Mouse (Mus musculus): ENCODE results near the gene Taf3. TPM values are rescaled to one million over a fixed set of nuclear protein-coding genes. Genes with fewer than 3 reads are reported as not detected.
A peak's percentile ranks its signal among the peaks of the same experiment; 100 is the strongest.

Gene Taf3
- polyA plus RNA-seq, 1 experiment from 2014 or later = 18.0 TPM

DNA sequence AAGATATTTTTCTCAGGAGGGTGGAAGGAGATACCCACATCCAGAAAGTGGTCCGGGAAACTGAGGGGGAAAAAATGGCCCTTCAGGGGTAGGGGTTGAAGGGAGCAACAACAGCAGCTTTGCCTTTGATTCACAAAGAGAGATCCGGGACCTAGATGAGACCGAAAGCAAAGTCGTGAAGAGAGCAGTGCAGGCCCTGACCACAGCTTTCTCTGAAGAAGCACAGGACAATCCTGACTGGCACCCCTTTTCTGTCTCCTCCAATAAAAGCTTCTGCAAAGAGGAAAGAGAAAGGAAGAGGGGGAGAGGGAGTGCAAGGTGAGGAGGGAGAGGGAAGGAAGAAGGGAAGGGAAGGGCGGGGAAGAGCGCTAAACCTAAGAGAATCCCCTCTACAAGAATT, 176.6 kb downstream of the Taf3 start:
- no peaks in the 10 kb centered on the region for H3K9me3 ChIP-seq
- peak overlapping the region; percentile 59 for H3K9ac ChIP-seq (replicated peaks)
- peak overlapping the region; percentile 68 for H3K4me2 ChIP-seq (replicated peaks)
- peaks cover 18% of the 10 kb centered on the region for H3K4me1 ChIP-seq (replicated peaks)
- peak overlapping the region; percentile 48 for H3K4me3 ChIP-seq (replicated peaks)
- ATAC-seq = no peak
- 15% methylated on average over 6 of the region's 6 CpGs for WGBS
- no peaks in the 10 kb centered on the region; the same call in 1 of the 2 replicates for H3K36me3 ChIP-seq
- H3K27me3 ChIP-seq = peaks cover 86% of the 10 kb centered on the region
- H3K27ac ChIP-seq = peak overlapping the region; percentile 86

DNA sequence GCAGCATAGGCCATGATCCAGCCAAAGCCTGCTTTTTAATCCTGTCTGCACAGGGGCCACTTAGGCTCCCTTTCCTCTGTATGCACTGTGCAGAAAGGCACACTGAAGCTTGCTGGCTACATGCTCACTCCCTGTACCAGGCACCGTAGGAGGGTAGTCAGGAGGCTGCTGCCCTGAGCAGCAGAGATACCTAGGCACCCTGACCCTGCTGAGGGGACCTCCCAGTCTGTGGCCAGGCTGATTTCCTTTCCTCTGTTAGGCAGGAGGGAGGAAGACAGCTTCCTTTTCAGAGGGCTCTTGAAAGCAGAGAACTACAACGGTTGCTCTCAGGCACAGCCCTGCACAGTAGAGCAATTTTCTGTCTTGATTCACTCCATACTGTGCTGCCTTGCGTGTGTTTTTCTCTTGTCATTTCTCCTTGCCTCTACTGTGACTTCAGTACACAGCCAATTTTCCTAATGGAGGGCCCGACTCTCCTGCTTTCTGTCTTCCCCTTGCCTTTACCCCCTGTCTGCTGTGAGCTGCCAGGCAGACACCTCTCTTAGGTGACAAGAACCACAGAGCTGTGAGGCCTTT, 177.2 kb downstream of the Taf3 start:
- 21% methylated on average over 4 of the region's 4 CpGs for WGBS
- H3K36me3 ChIP-seq = no peaks in the 10 kb centered on the region; the same call in 1 of the 2 replicates

DNA sequence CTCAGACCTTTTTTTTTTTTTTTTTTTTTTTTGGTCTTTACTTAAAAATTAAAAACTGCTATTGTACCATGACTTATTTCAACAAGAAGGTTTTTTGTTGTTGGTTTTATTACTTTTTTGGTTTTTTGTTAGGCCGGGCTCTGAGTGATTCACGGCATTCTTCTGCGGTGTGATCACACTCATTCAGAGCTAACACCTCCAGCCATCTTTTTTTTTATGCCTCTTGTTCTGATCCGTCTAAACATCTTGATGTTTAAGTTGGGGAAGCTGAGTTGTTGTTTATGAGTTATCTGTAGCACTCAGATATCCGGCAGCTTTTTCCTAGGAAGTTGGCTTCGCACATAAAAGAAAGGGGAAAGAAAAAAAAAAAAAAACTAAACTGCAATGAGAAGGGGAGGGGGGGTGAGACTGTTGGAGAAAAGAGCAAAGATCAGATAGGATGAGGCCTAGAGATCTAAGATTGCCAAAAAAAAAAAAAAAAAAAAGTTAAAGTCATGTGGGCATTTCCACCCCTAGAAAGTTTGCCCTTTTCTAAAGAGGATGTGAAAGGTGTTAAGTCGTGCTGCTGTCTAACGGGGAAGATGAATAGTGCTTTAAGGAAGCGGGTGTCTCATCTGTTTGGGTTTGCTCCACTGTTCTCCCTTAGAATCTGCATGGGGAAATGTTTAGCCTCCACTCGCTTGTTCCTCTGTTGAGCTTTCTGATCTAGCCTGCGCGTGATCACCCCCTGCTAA, 181.1 kb downstream of the Taf3 start:
- WGBS = 82% methylated on average over 12 of the region's 12 CpGs
- Histone ChIP-seq H3K4me1 (replicated peaks) (0 out of 2 replicates have a peak, but pooled peaks cover 6% of the 10 kb centered on the region), H3K27me3 (peaks cover 44% of the 10 kb centered on the region), H3K4me2 (replicated peaks) (peak overlapping the region; percentile 10; the same call in 1 of the 2 replicates), H3K27ac (no peak overlapping the region), H3K36me3 (no peaks in the 10 kb centered on the region), H3K9me3 (no peaks in the 10 kb centered on the region), H3K4me3 (replicated peaks) (no peak overlapping the region), H3K9ac (replicated peaks) (no peak overlapping the region)
- no peak for ATAC-seq

More for the DNA sequence above, 177.2 kb downstream of the Taf3 start:
- peak overlapping the region; percentile 68 for H3K4me2 ChIP-seq (replicated peaks)
- H3K27ac ChIP-seq = peak overlapping the region; percentile 86
- H3K9ac ChIP-seq (replicated peaks) = peak overlapping the region; percentile 59
- ATAC-seq = peak; percentile 51; the same call in 1 of the 2 replicates
- H3K4me1 ChIP-seq (replicated peaks) = peaks cover 18% of the 10 kb centered on the region
- H3K27me3 ChIP-seq = peaks cover 81% of the 10 kb centered on the region
- peak overlapping the region; percentile 48 for H3K4me3 ChIP-seq (replicated peaks)
- H3K9me3 ChIP-seq = no peaks in the 10 kb centered on the region

Other genes starting within 250 kb of the Taf3 start
- 1.7 and 3.9 TPM in 2 replicates for gene 4930412O13Rik, start 167.3 kb downstream of the Taf3 start, polyA plus RNA-seq (2015; fragmentation: Nextera tagmentation; extraction: Ambion mirVana)
- gene 9230102O04Rik, start 159.1 kb downstream of the Taf3 start, polyA plus RNA-seq (2015; fragmentation: Nextera tagmentation; extraction: Ambion mirVana) = 3.5 and 5.3 TPM in 2 replicates
- gene Gata3, start 158.6 kb downstream of the Taf3 start, polyA plus RNA-seq (2015; fragmentation: Nextera tagmentation; extraction: Ambion mirVana) = 94.8 and 119 TPM in 2 replicates
- 500 and 520 TPM in 2 replicates for gene Atp5c1, start 31.9 kb upstream of the Taf3 start, polyA plus RNA-seq (2015; fragmentation: Nextera tagmentation; extraction: Ambion mirVana)
- gene Kin, start 32.0 kb upstream of the Taf3 start, polyA plus RNA-seq (2015; fragmentation: Nextera tagmentation; extraction: Ambion mirVana) = 39.0 and 39.6 TPM in 2 replicates
- gene Itih2, start 82.8 kb upstream of the Taf3 start, polyA plus RNA-seq (2015; fragmentation: Nextera tagmentation; extraction: Ambion mirVana) = 0.81 and 1.0 TPM in 2 replicates
- gene Itih5, start 105.0 kb upstream of the Taf3 start, polyA plus RNA-seq (2015; fragmentation: Nextera tagmentation; extraction: Ambion mirVana) = 4.7 and 6.2 TPM in 2 replicates

Data from midbrain, embryonic 13.5 days (tissue).